Mouse (Mus musculus) neural tube, embryonic 11.5 days (tissue): Measurements from ENCODE around the gene Efhd2. TPM values are rescaled to one million over a fixed set of nuclear protein-coding genes. Genes with fewer than 3 reads are reported as not detected.

ENCODE experiments used
- ATAC-seq: fragments of 200-750 bp; cut with Nextera tagmentation; 2 replicates; pipeline ENCODE4 v1.8.0; 2017; ENCODE audit warnings: moderate number of reproducible peaks, mild to moderate bottlenecking, moderate TSS enrichment, moderate library complexity; ENCODE audit not compliant: insufficient read depth, low FRiP score, low TSS enrichment
- DNase-seq: peaks from one replicate; pipeline ENCODE4 v3.0.0-alpha.2; 2015; ENCODE audit warnings: low spot score
- H3K27ac ChIP-seq: fragments of 300-500 bp; sonication (generic); 2 replicates; pipeline ENCODE4 v1.5.1; 2014; ENCODE audit warnings: low read depth, mild to moderate bottlenecking, low read length
- H3K27me3 ChIP-seq: fragments of 300-500 bp; sonication (generic); 2 replicates; pipeline ENCODE4 v1.6.1; 2014; ENCODE audit warnings: mild to moderate bottlenecking, low read length, mixed read lengths; ENCODE audit not compliant: control insufficient read depth, insufficient read depth
- H3K36me3 ChIP-seq: fragments of 300-500 bp; sonication (generic); 2 replicates; pipeline ENCODE4 v1.6.1; 2014; ENCODE audit warnings: mild to moderate bottlenecking, low read length, moderate library complexity, mixed read lengths; ENCODE audit not compliant: control insufficient read depth, insufficient read depth
- H3K4me1 ChIP-seq: fragments of 300-500 bp; sonication (generic); 2 replicates; pipeline ENCODE4 v1.6.1; 2014; ENCODE audit warnings: low read length, mixed read lengths; ENCODE audit not compliant: control insufficient read depth, insufficient read depth
- H3K4me2 ChIP-seq: fragments of 300-500 bp; sonication (generic); 2 replicates; pipeline ENCODE4 v1.6.1; 2014; ENCODE audit warnings: low read depth, mild to moderate bottlenecking, moderate library complexity
- H3K4me3 ChIP-seq: fragments of 300-500 bp; sonication (generic); 2 replicates; pipeline ENCODE4 v1.5.1; 2014; ENCODE audit warnings: low read depth, low read length
- H3K9ac ChIP-seq: fragments of 300-500 bp; sonication (generic); 2 replicates; pipeline ENCODE4 v1.6.1; 2014; ENCODE audit warnings: mild to moderate bottlenecking, low read length
- H3K9me3 ChIP-seq: fragments of 300-500 bp; sonication (generic); 2 replicates; pipeline ENCODE4 v1.6.1; 2016; ENCODE audit warnings: low read length; ENCODE audit not compliant: control insufficient read depth
- WGBS: fragments of 180-500 bp; shearing (Covaris S2); extraction: QIAGEN DNeasy Blood & Tissue Kit; methylation state at CpG from one replicate; pipeline ENCODE4 v1.1.7; 2014; 5-methylcytosine and 5-hydroxymethylcytosine counted together
- polyA plus RNA-seq: library from polyadenylated mRNA; unstranded; fragments of >200 nt; fragmentation: Nextera tagmentation; extraction: Ambion mirVana; gene quantifications from 2 replicates; pipeline ENCODE4 v1.2.1, GENCODE M21; 2014

Gene Efhd2
- polyA plus RNA-seq, 1 experiment from 2014 or later = 28.5 TPM

GRCm38 (mm10) chr4:141830381-141830780 is 44.3 kb downstream of the Efhd2 start:
- Histone ChIP-seq H3K4me1 (no peaks in the 10 kb centered on the region), H3K4me2 (no peak overlapping the region), H3K36me3 (no peaks in the 10 kb centered on the region), H3K4me3 (no peak overlapping the region), H3K9me3 (no peaks in the 10 kb centered on the region), H3K27ac (no peak overlapping the region), H3K9ac (no peak overlapping the region), H3K27me3 (no peaks in the 10 kb centered on the region)
- no peak for DNase-seq
- 69% methylated on average over 11 of the region's 11 CpGs for WGBS
- ATAC-seq = no peak

- H3K36me3 ChIP-seq = no peaks in the 10 kb centered on the region
- 77% methylated on average over 4 of the region's 4 CpGs for WGBS
- DNase-seq = no peak
Observed at GRCm38 (mm10) chr4:141828177-141828576, 46.5 kb downstream of the Efhd2 start.

GRCm38 (mm10) chr4:141827401-141827800 is 47.3 kb downstream of the Efhd2 start:
- Histone ChIP-seq H3K27ac (no peak overlapping the region), H3K4me1 (no peaks in the 10 kb centered on the region), H3K27me3 (no peaks in the 10 kb centered on the region), H3K9ac (no peak overlapping the region), H3K9me3 (no peaks in the 10 kb centered on the region), H3K36me3 (no peaks in the 10 kb centered on the region), H3K4me2 (no peak overlapping the region), H3K4me3 (no peak overlapping the region)
- 91% methylated on average over 2 of the region's 2 CpGs for WGBS
- ATAC-seq = no peak
- no peak for DNase-seq

More at GRCm38 (mm10) chr4:141828177-141828576, 46.5 kb downstream of the Efhd2 start:
- Histone ChIP-seq H3K27me3 (no peaks in the 10 kb centered on the region), H3K9ac (no peak overlapping the region), H3K27ac (no peak overlapping the region), H3K4me1 (no peaks in the 10 kb centered on the region), H3K9me3 (no peaks in the 10 kb centered on the region), H3K4me3 (no peak overlapping the region), H3K4me2 (no peak overlapping the region)
- ATAC-seq = no peak

- H3K27ac ChIP-seq = no peak within 1 kb of the TSS
- H3K27me3 ChIP-seq = no peaks in the 10 kb centered on the region
- no peaks in the 10 kb centered on the region for H3K9me3 ChIP-seq
- H3K36me3 ChIP-seq = no peaks in the 10 kb centered on the region
- H3K9ac ChIP-seq = no peak within 1 kb of the TSS
- ATAC-seq (no peak), DNase-seq (no peak)
- H3K4me2 ChIP-seq = no peak within 1 kb of the TSS
- H3K4me1 ChIP-seq = no peaks in the 10 kb centered on the region
- 69% methylated on average over 5 of the region's 5 CpGs for WGBS
- no peak within 1 kb of the TSS for H3K4me3 ChIP-seq
Observed at GRCm38 (mm10) chr4:141826060-141826459, 48.7 kb downstream of the Efhd2 start, which contains the start of gene Cela2a. Cela2a (minus strand) TSS chr4:141826160.

GRCm38 (mm10) chr4:141822979-141823378 is 51.7 kb downstream of the Efhd2 start:
- DNase-seq (no peak), ATAC-seq (no peak)
- Histone ChIP-seq H3K9ac (no peak overlapping the region), H3K4me1 (no peaks in the 10 kb centered on the region), H3K4me2 (no peak overlapping the region), H3K27ac (no peak overlapping the region), H3K4me3 (no peak overlapping the region), H3K9me3 (no peaks in the 10 kb centered on the region), H3K36me3 (no peaks in the 10 kb centered on the region), H3K27me3 (no peaks in the 10 kb centered on the region)
- 70% methylated on average over 3 of the region's 3 CpGs for WGBS

GRCm38 (mm10) chr4:141822089-141822488 is 52.6 kb downstream of the Efhd2 start:
- no peak overlapping the region for H3K4me2 ChIP-seq
- H3K36me3 ChIP-seq = no peaks in the 10 kb centered on the region
- H3K4me1 ChIP-seq = no peaks in the 10 kb centered on the region
- H3K27ac ChIP-seq = no peak overlapping the region
- no peak for DNase-seq
- H3K9me3 ChIP-seq = no peaks in the 10 kb centered on the region
- 76% methylated on average over 10 of the region's 10 CpGs for WGBS
- no peak for ATAC-seq
- H3K27me3 ChIP-seq = no peaks in the 10 kb centered on the region
- H3K9ac ChIP-seq = no peak overlapping the region
- no peak overlapping the region for H3K4me3 ChIP-seq

GRCm38 (mm10) chr4:141821178-141821577 is 53.5 kb downstream of the Efhd2 start:
- Histone ChIP-seq H3K4me2 (no peak overlapping the region), H3K27ac (no peak overlapping the region), H3K27me3 (no peaks in the 10 kb centered on the region), H3K9me3 (no peaks in the 10 kb centered on the region), H3K36me3 (no peaks in the 10 kb centered on the region), H3K9ac (no peak overlapping the region), H3K4me3 (no peak overlapping the region), H3K4me1 (no peaks in the 10 kb centered on the region)
- DNase-seq = no peak
- ATAC-seq = no peak
- 78% methylated on average over 3 of the region's 3 CpGs for WGBS

GRCm38 (mm10) chr4:141819316-141819715 is 55.4 kb downstream of the Efhd2 start:
- Histone ChIP-seq H3K27me3 (no peaks in the 10 kb centered on the region), H3K9ac (no peak overlapping the region), H3K27ac (no peak overlapping the region), H3K9me3 (no peaks in the 10 kb centered on the region), H3K4me3 (no peak overlapping the region), H3K4me1 (no peaks in the 10 kb centered on the region), H3K4me2 (no peak overlapping the region), H3K36me3 (no peaks in the 10 kb centered on the region)
- 92% methylated on average over 7 of the region's 7 CpGs for whole genome bisulfite sequencing
- no peak for ATAC-seq
- no peak for DNase-seq

- no peak for ATAC-seq
- no peaks in the 10 kb centered on the region for H3K36me3 ChIP-seq
- H3K27ac ChIP-seq = no peak overlapping the region
- H3K4me2 ChIP-seq = no peak overlapping the region
- no peak for DNase-seq
- WGBS = 88% methylated on average over 13 of the region's 13 CpGs
- H3K27me3 ChIP-seq = no peaks in the 10 kb centered on the region
- H3K4me1 ChIP-seq = no peaks in the 10 kb centered on the region
- H3K9ac ChIP-seq = no peak overlapping the region
- H3K4me3 ChIP-seq = no peak overlapping the region
- H3K9me3 ChIP-seq = no peaks in the 10 kb centered on the region
Observed at GRCm38 (mm10) chr4:141818861-141819260, 55.9 kb downstream of the Efhd2 start.
